Mouse (Mus musculus): ENCODE data around the gene Gm20877. TPM values are rescaled to one million over a fixed set of nuclear protein-coding genes. Genes with fewer than 3 reads are reported as not detected.

Gm20877 gene
- not detected in 2 replicates for polyA plus RNA-seq (2021; fragmentation: Nextera tagmentation)
- long read RNA-seq, experiment 1, result 0 reads
- long read RNA-seq, experiment 2, result 0 reads

GRCm38 (mm10) chrY:17093573-17093972, at the start of gene Gm20877:
Gm20877 (plus strand) TSS chrY:17093873.

Measured in layer of hippocampus, adult 6 months (tissue).